Mouse (Mus musculus): ENCODE measurements at regions not wholly inside any gene's neighbourhood (a gene's known extent, or its start where the extent isn't known, plus 50 kb on each side); places are given as distances from the start of the nearest gene placed in this dataset.
A peak's percentile ranks its signal among the peaks of the same experiment; 100 is the strongest.

GRCm38 (mm10) chr19:24622776-24623175 lies 51.0 kb upstream of the Tmem252 start:
- DNase-seq: no peak

GRCm38 (mm10) chr19:24622309-24622708 lies 51.5 kb upstream of the Tmem252 start:
- DNase-seq: no peak

GRCm38 (mm10) chr19:24621610-24622220 lies 52.1 kb upstream of the Tmem252 start:
- peak; percentile 87 for DNase-seq

GRCm38 (mm10) chr19:24615762-24616310 lies 58.0 kb upstream of the Tmem252 start:
- peak; percentile 37 for DNase-seq

GRCm38 (mm10) chr19:24607884-24608283 lies 52.2 kb upstream of the Pip5k1b start:
- no peak for DNase-seq

GRCm38 (mm10) chr19:24606390-24606976 lies 50.8 kb upstream of the Pip5k1b start:
- DNase-seq: peak; percentile 60
